Mouse (Mus musculus): ENCODE data around the gene Col1a2.

DNA sequence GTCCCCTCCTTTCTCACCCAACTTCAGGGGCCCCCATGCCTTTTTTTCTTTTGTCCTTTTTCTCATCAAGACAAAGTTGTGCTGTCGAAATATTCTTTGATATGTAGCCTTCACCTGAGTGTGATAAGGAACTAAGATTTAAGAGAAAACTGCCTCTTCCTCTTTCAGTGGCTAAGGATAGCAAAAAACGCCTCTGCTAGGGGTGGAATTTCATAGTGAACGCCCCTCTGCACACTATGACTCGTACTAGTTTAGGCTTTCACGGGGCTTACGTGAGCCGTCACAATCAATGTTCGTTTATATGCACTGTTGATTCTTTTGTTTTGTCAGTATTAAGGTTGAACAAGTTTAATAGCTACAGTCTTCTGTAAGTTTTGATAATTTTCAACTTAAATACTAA, 85.5 kb downstream of the Col1a2 start:
- no peak for TF ChIP-seq CTCF (IDR thresholded peaks at IDR 0.05; ENCODE audit: borderline replicate concordance, control insufficient read depth, extremely low read depth, insufficient read depth, low read length, poor library complexity)
- no peak for TF ChIP-seq POLR2A (IDR thresholded peaks at IDR 0.05; ENCODE audit: control insufficient read depth, extremely low read depth, insufficient read depth, low read length, poor library complexity)

Data from thymus, adult 2 months (tissue).